Mouse (Mus musculus): ENCODE results near the gene Lnpep.

Lnpep gene

DNA sequence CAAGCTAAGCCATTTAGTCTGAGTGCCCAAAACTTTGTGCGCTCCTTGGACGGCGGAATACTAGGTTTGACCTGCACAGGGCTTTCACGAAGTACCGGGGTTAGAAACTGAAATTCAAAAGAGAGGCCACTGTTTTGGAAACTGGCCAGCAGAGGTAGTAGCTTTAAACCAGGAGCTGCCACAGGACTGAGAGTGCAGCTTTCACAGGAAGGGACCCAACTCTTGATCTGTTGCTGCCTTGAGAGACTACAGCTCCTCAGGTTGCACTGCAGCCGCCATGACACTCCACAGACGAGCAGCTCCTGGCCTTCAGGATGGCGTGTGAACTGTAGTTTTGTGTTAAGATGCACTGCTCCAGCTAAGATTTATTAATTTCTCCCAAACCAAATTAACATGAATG, 132.7 kb downstream of the Lnpep start:
- no peak for DNase-seq (ENCODE audit: low spot score)

DNA sequence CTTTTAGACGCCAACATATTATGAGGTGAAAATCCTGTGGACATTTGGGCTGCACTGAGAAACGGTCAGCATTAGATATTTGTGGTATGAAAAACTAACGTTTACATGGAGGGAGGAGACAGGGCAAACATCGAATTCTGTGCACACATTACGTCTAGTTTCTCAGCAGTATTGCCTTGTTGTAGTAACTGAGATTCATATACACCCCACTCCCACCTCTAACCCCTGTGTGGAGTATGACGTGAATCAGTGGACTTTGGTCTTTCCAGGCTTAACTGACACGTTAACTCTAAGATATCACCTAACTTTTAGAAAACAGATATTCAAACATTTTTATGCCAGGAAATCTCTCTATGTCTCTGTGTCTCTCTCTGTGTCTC, 133.2 kb downstream of the Lnpep start:
- no peak for DNase-seq (ENCODE audit: low spot score)

DNA sequence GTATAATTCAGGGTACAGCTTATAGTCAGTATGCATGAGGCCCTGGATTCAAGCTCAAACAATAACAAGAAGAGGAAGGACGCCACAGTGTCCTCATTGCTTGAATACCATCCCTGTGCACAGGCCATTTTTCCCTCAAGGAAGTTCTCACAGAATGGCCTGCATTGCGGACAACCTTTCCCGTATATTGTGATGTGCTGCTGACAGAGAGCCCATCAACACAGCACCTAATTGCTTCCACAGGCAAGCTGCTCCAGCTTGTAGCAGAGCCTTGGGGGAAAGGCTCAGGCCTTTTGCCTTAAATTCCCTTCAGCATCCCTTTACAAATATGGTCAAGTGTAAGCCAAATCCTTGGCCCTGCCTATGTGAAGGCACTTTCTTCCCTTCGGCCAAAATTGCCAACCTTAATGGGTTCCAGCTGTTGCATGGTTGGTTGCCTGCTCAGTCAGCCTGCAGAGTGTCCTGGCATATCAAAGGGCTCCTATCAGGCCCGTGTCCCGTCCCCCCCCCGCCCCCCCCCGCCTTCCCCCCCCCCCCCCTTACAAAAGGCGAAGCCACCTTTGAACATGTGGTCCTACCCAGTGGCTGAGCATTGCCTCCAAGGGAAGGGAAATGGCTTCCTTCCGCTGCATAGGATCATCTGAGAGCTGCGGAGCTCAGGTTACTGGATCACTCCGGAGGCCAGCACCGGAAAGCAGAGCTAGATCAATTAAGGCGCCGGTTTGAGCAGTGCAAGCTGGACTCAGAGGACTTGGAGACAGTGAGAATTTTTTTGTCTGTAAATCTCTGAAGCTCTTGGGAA, 133.8 kb downstream of the Lnpep start:
- peak; percentile 13 for DNase-seq (ENCODE audit: low spot score)

DNA sequence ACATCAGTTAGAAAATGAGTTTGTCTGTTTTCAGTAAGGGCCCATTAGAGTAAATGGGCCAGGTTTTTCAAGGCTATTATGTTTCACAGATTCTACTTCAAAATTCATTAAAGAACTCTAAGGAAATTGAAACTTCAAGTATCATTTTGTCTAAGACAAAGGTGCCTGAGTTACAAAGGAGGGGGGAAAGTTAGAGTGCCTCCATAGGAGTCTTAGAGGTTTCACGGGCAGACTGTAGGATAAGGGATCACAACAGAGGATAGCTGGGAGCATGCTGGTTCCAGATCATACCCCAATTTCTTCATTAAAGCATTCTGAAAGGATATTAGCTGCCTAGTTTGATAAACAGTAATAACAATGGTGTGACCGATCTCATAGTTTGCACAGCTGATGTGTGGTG, 139.1 kb downstream of the Lnpep start:
- no peak for DNase-seq (ENCODE audit: low spot score)
